Mouse (Mus musculus): ENCODE measurements at regions not wholly inside any gene's neighbourhood (a gene's known extent, or its start where the extent isn't known, plus 50 kb on each side); places are given as distances from the start of the nearest gene placed in this dataset.

DNA sequence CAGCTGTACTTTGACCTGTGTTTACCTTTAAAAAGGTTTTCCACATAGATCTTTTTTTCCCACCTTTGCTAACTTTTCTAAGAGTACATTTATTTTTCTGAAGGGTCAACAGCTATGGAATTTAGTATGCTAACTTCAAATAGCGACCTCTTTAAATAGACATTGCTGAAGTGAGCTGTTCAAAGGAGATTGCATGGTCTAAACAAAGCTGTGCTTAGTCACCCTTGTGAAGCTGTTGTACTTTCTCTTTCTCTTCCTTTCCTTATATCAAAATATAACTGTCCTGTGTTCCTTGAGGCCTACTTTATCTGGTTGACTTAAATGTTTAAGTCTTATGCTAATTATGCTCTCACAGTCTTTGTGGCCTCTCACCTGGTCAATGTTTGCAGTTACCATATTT, 1416.2 kb upstream of the Zeb2 start:
- H3K9me3 ChIP-seq = no peaks in the 10 kb centered on the region
- H3K4me1 ChIP-seq = no peaks in the 10 kb centered on the region
- ATAC-seq (ENCODE audit: low FRiP score, low read depth) = no peak
- WGBS = 64% methylated on average over 1 of the region's 1 CpGs
- H3K4me3 ChIP-seq = no peak overlapping the region
- no peak overlapping the region for H3K27ac ChIP-seq
- no peak overlapping the region for H3K9ac ChIP-seq
- no peak overlapping the region for H3K4me2 ChIP-seq (replicated peaks)
- H3K36me3 ChIP-seq = no peaks in the 10 kb centered on the region
- H3K27me3 ChIP-seq = no peaks in the 10 kb centered on the region

DNA sequence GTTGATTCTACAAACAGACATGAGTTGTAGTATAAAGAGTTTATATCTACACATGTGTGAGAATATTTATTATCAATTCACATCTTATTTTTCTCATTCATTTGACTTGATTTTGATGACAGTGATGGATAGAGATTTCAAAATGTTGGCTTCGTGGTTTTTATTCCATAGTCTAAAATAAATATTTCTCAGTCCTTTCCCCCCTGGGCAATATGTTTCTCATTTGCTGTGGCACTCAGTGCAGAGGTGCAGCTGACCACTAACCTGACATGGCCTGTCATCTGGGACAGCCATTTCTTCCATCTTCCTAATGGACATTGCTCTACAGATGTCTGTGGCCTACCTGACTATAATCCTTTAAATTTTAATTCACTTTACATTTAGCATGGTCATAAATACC, 1413.5 kb upstream of the Zeb2 start:
- Histone ChIP-seq H3K9ac (no peak overlapping the region), H3K4me2 (replicated peaks) (no peak overlapping the region), H3K27me3 (no peaks in the 10 kb centered on the region), H3K27ac (no peak overlapping the region), H3K4me3 (no peak overlapping the region), H3K9me3 (no peaks in the 10 kb centered on the region), H3K4me1 (no peaks in the 10 kb centered on the region), H3K36me3 (no peaks in the 10 kb centered on the region)
- 77% methylated on average over 1 of the region's 1 CpGs for WGBS
- ATAC-seq (ENCODE audit: low FRiP score, low read depth) = no peak

DNA sequence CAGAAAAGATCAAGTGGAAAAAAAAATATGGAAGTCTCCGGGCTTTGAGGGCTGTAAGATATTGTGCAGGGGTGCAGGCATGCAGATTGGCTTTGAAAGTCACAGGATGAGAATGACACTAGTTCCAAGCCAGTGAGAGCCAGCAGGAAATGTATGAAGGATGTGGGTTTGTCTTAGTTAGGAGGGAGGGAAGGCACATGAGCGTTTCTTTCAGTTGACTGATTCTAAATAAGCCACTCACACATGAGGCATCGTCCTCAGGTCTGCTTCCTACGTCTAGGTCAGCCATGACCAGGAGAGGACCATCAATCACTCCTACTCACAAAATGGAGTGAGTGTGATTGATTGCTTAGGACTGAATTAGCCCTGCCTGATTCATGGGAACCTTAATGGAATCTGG, 1408.0 kb upstream of the Zeb2 start:
- no peak overlapping the region for H3K9ac ChIP-seq
- no peak overlapping the region for H3K4me3 ChIP-seq
- no peaks in the 10 kb centered on the region for H3K36me3 ChIP-seq
- H3K27me3 ChIP-seq = no peaks in the 10 kb centered on the region
- no peak overlapping the region for H3K4me2 ChIP-seq (replicated peaks)
- H3K9me3 ChIP-seq = no peaks in the 10 kb centered on the region
- H3K4me1 ChIP-seq = no peaks in the 10 kb centered on the region
- WGBS = 52% methylated on average over 4 of the region's 4 CpGs
- H3K27ac ChIP-seq = no peak overlapping the region
- no peak for ATAC-seq (ENCODE audit: low FRiP score, low read depth)

DNA sequence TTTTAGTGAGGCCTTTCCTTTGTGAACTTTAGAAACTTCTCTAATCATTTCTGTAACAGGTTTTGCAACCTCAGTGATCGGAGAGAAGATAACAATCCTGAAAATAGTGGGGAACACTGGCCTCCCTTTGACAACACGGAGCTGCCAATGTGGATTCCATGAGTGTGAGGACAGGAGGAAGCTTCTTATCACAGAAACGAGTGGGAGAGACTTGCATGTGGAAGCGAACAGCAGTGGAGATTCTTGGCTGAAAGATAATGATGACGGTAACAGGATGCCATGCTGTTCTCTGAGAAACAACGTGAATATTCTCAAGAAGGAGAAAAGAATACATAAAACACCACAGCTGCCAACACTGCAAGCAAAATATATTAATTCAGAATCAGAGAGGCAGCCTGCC, 1407.4 kb upstream of the Zeb2 start:
- Histone ChIP-seq H3K27me3 (no peaks in the 10 kb centered on the region), H3K4me1 (no peaks in the 10 kb centered on the region), H3K9ac (no peak overlapping the region), H3K36me3 (no peaks in the 10 kb centered on the region), H3K27ac (no peak overlapping the region), H3K4me2 (replicated peaks) (no peak overlapping the region), H3K4me3 (no peak overlapping the region), H3K9me3 (no peaks in the 10 kb centered on the region)
- 61% methylated on average over 6 of the region's 6 CpGs for WGBS
- ATAC-seq (ENCODE audit: low FRiP score, low read depth) = no peak

DNA sequence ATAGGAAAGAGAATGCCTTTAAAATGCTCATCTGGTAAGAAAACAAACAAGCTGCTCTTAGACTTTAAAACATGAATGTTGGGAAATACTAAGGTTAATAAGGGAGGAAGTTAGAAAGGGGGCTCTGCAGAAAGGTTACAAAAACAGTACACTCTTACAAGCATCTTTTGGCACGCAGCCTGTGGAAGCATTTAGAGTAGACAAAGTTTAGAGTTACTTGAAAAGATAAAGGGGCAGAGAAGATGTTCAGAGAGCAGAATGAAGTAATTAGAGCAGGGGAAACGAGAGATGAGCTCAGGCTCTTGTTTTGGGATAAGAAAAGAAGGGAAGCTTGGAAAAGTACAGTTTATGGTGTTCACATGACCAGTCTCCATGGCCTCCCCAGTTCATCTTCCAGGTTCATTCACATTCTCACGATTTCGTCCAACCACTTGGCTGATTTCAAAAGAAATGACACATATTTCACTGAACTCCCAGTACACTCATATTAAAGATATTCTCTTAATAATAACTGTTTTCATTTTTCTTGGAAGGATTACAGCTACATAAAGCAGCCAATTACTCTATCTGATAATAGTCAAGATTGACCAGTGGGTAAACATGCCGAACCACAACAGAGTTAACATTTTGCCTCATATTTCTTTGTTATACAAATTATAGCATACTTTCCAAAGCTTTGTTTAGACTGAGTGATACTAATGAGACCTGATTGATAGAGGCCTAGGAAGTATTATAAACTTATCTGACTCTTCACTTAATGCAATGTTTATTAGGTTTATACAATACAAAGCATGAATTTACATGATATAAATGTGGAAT, 1404.2 kb upstream of the Zeb2 start:
- WGBS = 68% methylated on average over 5 of the region's 5 CpGs
- Histone ChIP-seq H3K4me2 (replicated peaks) (no peak overlapping the region), H3K9me3 (no peaks in the 10 kb centered on the region)

DNA sequence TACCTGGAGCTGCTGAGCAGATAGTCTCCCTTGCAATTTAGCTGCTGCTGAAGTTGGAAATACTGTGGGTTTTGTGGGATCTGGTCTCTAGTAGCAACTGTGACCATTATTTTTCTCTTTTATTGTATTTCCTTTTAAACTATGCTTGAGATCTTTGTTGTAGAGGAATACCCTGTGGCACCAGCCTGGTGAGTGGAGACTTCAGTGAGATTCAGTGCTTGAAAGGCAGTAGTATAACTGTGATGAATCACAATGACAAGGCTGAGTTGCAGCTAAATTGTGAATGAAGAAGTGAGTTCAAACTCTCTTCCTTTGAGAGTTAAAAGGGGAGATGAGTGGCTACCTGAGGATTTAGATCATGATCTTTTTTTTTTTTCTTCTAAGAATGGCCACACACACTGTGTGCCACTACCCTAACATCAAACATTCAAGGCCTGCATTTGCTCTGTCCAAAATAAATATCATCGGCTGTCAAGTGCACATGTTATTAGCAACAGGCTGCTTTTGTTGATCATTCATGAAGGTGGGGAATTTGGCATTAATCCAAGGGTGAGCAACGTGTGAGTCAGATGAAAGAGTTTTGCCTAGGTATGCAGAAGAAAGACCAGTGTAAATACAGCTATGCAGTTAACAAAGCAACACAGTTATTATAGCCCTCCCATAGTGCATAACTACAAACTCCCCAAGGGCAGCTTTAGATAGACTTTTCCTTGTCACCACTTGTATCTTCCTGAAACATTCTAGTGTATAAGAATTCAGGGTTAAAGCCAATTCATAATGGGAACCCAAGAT, 1395.2 kb upstream of the Zeb2 start:
- H3K9me3 ChIP-seq = no peaks in the 10 kb centered on the region
- no peak overlapping the region for H3K4me2 ChIP-seq (replicated peaks)
- H3K36me3 ChIP-seq = no peaks in the 10 kb centered on the region
- no peak overlapping the region for H3K4me3 ChIP-seq
- no peak overlapping the region for H3K9ac ChIP-seq
- no peak overlapping the region for H3K27ac ChIP-seq
- no peak for ATAC-seq (ENCODE audit: low FRiP score, low read depth)
- WGBS = 41% methylated on average over 2 of the region's 2 CpGs
- H3K4me1 ChIP-seq = no peaks in the 10 kb centered on the region
- H3K27me3 ChIP-seq = no peaks in the 10 kb centered on the region

More for the DNA sequence above, 1404.2 kb upstream of the Zeb2 start:
- H3K4me3 ChIP-seq = no peak overlapping the region
- no peak overlapping the region for H3K9ac ChIP-seq
- H3K4me1 ChIP-seq = no peaks in the 10 kb centered on the region
- H3K36me3 ChIP-seq = no peaks in the 10 kb centered on the region
- no peak for ATAC-seq (ENCODE audit: low FRiP score, low read depth)
- H3K27me3 ChIP-seq = no peaks in the 10 kb centered on the region
- no peak overlapping the region for H3K27ac ChIP-seq

DNA sequence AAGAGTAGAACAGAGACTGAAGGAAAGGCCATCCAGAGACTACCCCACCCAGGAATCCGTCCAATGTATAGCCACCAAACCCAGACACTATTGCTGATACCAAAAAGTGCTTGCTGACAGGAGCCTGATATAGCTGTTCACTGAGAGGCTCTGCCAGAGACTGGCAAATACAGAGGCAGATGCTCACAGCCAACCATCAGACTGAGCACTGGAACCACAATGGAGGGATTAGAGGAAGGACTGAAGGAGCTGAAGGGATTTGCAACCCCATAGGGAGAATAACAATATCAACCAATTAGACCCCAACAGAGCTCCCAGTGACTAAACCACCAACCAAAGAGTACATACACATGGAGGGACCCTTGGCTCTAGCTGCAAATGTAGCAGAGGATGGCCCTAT, 1389.8 kb upstream of the Zeb2 start:
- Histone ChIP-seq H3K4me3 (no peak overlapping the region), H3K27me3 (no peaks in the 10 kb centered on the region), H3K4me1 (no peaks in the 10 kb centered on the region), H3K36me3 (no peaks in the 10 kb centered on the region), H3K4me2 (replicated peaks) (no peak overlapping the region), H3K27ac (no peak overlapping the region), H3K9ac (no peak overlapping the region), H3K9me3 (no peaks in the 10 kb centered on the region)
- ATAC-seq (ENCODE audit: low FRiP score, low read depth) = no peak
- WGBS = 69% methylated on average over 1 of the region's 1 CpGs

DNA sequence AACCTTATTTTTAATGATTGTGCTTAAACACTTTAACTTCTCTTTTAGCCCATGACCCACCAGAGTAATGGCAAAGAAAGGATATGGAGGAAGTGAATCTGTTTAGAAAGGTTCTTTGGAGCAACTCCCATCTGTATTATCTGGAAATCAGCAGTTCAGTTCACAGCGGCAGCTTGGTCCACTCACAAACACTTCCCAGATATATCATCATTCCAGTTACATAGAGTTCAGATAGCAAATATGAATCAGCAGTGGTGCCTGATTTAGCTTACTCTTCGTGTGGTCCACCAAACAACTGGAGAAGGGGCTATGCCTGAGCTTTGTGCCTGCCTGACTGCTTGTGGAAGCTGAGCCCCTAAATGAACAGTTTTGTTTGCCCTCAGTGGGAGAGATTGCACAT, 1385.9 kb upstream of the Zeb2 start:
- H3K27me3 ChIP-seq = no peaks in the 10 kb centered on the region

DNA sequence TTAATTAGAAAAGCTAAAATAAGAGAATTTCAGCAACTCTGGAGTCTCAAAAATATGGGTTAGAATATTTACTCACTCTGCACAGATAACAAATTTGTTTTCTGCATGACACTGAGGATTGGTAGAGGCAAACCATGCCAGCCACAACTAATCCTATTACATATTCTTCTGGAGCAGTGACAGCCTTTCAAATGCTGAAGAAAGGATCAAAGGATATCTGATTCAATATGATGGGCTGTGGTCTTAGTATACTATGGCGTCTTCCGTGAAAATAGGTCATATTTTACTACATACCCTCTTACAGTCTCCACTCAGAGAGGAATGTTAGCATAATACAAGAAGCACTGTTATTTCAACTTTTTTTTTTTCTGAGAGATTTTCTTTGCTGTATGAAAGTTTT, 1375.1 kb upstream of the Zeb2 start:
- Histone ChIP-seq H3K27me3 (no peaks in the 10 kb centered on the region), H3K9me3 (no peaks in the 10 kb centered on the region; the same call in 1 of the 2 replicates), H3K36me3 (no peaks in the 10 kb centered on the region), H3K4me2 (replicated peaks) (no peak overlapping the region), H3K4me3 (no peak overlapping the region), H3K9ac (no peak overlapping the region), H3K27ac (no peak overlapping the region), H3K4me1 (no peaks in the 10 kb centered on the region)
- no peak for ATAC-seq (ENCODE audit: low FRiP score, low read depth)
- 68% methylated on average over 2 of the region's 2 CpGs for WGBS

More for the DNA sequence above, 1385.9 kb upstream of the Zeb2 start:
- Histone ChIP-seq H3K9me3 (no peaks in the 10 kb centered on the region), H3K36me3 (no peaks in the 10 kb centered on the region), H3K4me3 (no peak overlapping the region), H3K4me1 (no peaks in the 10 kb centered on the region), H3K27ac (no peak overlapping the region), H3K9ac (no peak overlapping the region), H3K4me2 (replicated peaks) (no peak overlapping the region)
- 83% methylated on average over 2 of the region's 2 CpGs for WGBS
- no peak for ATAC-seq (ENCODE audit: low FRiP score, low read depth)

DNA sequence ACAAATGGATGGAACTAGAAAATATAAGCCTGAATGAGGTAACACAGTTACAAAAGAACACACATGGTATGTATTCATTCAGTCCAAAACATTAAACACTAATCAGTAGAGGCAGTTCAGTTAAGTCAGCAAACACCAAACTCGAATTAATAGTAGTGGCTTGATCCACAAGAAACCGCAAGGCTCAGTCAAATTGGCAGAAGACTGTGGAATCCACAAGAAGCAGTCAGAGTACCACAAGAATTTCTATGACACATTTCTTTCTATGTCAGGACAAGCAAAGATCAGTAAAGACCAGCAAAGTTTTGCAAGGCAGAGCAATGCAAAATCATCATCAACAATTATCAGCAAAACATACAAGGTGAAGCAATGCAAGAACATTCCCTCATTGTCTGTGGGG, 1373.9 kb upstream of the Zeb2 start:
- 87% methylated on average over 2 of the region's 2 CpGs for WGBS
- Histone ChIP-seq H3K4me2 (replicated peaks) (no peak overlapping the region), H3K4me1 (no peaks in the 10 kb centered on the region), H3K9ac (no peak overlapping the region), H3K9me3 (no peaks in the 10 kb centered on the region; the same call in 1 of the 2 replicates), H3K36me3 (no peaks in the 10 kb centered on the region), H3K27ac (no peak overlapping the region), H3K4me3 (no peak overlapping the region), H3K27me3 (no peaks in the 10 kb centered on the region)
- ATAC-seq (ENCODE audit: low FRiP score, low read depth) = no peak

DNA sequence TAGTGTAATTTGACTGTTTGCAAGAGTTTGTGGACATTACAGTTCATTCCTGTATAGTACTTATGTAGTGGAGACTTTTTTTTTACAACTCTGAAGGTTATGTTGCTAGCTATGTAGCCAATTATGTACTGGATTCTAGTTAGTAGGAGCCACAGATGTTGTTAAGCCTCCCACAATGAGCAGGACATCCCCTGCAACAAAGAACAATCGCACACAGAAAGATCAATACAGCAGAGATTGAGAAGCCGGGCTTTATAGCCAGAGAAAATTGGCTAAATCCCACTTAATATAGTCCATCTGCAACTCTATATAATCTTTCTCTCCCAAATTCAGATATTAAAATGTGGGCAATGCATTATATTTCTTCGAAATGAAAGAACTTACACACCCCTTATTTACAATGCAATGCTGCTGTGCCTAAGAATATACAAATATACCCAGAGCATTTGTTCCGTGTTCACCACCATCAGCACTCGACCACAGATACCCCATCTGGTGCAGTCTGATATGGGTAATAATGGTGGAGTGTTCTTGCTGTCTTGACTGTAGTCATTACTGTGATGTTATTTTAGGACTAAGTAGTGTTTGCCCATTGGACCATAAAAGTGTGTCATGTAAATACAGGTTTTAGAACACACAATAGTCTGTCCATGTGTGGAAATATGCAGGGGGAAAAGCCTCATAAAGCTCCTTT, 1351.9 kb upstream of the Zeb2 start:
- no peak for ATAC-seq (ENCODE audit: low FRiP score, low read depth)
- no peak overlapping the region for H3K4me3 ChIP-seq
- H3K27ac ChIP-seq = no peak overlapping the region
- H3K4me2 ChIP-seq (replicated peaks) = no peak overlapping the region
- H3K9ac ChIP-seq = no peak overlapping the region
- WGBS = 56% methylated on average over 5 of the region's 5 CpGs
- H3K4me1 ChIP-seq = peaks cover 8% of the 10 kb centered on the region
- H3K36me3 ChIP-seq = no peaks in the 10 kb centered on the region
- no peaks in the 10 kb centered on the region for H3K9me3 ChIP-seq
- H3K27me3 ChIP-seq = no peaks in the 10 kb centered on the region

DNA sequence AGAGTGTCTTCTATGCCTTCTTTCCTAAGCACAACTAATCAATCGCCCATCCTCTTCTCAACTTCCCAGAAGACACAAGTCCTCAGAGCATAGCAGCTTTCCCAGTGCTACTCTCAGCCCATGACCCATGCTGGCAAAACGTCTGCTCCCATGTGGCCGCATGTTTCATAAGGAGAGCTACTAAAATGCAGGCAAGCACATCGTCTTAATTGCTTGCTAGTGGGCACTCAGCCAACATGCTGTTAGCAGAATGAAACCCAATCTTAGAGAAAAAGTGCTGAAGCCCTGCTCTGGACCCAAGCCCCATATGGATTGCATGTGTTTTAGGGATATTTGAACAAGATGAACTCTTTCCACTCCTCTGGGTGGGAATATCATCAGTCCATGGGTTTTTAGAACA, 1348.2 kb upstream of the Zeb2 start:
- H3K4me1 ChIP-seq = peaks cover 8% of the 10 kb centered on the region
- 18% methylated on average over 4 of the region's 4 CpGs for WGBS
- peak; percentile 73 for ATAC-seq (ENCODE audit: low FRiP score, low read depth)
- no peak overlapping the region for H3K27ac ChIP-seq
- peak overlapping the region; percentile 33 for H3K4me2 ChIP-seq (replicated peaks)
- no peaks in the 10 kb centered on the region for H3K27me3 ChIP-seq
- no peaks in the 10 kb centered on the region for H3K36me3 ChIP-seq
- no peaks in the 10 kb centered on the region for H3K9me3 ChIP-seq
- H3K4me3 ChIP-seq = no peak overlapping the region
- no peak overlapping the region for H3K9ac ChIP-seq
